Mouse (Mus musculus) NIH3T3 (cell line): ENCODE data around the gene Rbms2.
"Not testable (repeated sequence)": the region's sequence is repeated elsewhere in the genome, so short reads cannot be mapped to it uniquely, and the experiment has no call there.

Experiments
- DNase-seq: peaks from one replicate; pipeline ENCODE4 v3.0.0-alpha.2; 2012; ENCODE audit warnings: low read depth

Rbms2 gene

GRCm38 (mm10) chr10:128091564-128092505 is 88.3 kb downstream of the Rbms2 start, which contains the start of gene Baz2a:
Gene Baz2a, plus strand, starts transcription at chr10:128091577.
- DNase-seq: peak; percentile 81

GRCm38 (mm10) chr10:128090651-128091563 is 89.2 kb downstream of the Rbms2 start:
- DNase-seq: peak; percentile 95

- no peak for DNase-seq
Observed at GRCm38 (mm10) chr10:128089842-128090241, 90.3 kb downstream of the Rbms2 start.

- DNase-seq: no peak
Observed at GRCm38 (mm10) chr10:128088181-128088580, 91.9 kb downstream of the Rbms2 start.

- DNase-seq: not testable (repeated sequence)
Observed at GRCm38 (mm10) chr10:128087216-128087615, 92.9 kb downstream of the Rbms2 start.

GRCm38 (mm10) chr10:128086391-128086790 is 93.7 kb downstream of the Rbms2 start:
- peak; percentile 68 for DNase-seq

- DNase-seq: peak; percentile 40
Observed at GRCm38 (mm10) chr10:128084160-128084559, 95.9 kb downstream of the Rbms2 start.

GRCm38 (mm10) chr10:128083688-128084087 is 96.4 kb downstream of the Rbms2 start:
- DNase-seq: peak; percentile 34

GRCm38 (mm10) chr10:128082880-128083421 is 97.1 kb downstream of the Rbms2 start, which contains the start of gene Atp5b:
Gene Atp5b, plus strand, starts transcription at chr10:128083273.
- DNase-seq: peak; percentile 99

GRCm38 (mm10) chr10:128082477-128082808 is 97.7 kb downstream of the Rbms2 start:
- no peak for DNase-seq

GRCm38 (mm10) chr10:128081807-128082476 is 98.2 kb downstream of the Rbms2 start:
- peak; percentile 51 for DNase-seq
